Mouse (Mus musculus) small intestine, adult 2 months (tissue): ENCODE data around the gene Piezo1. TPM values are rescaled to one million over a fixed set of nuclear protein-coding genes. Genes with fewer than 3 reads are reported as not detected.

Source experiments
- H3K27ac ChIP-seq: fragments of 200-500 bp; 2 replicates; pipeline ENCODE4 v1.5.1; 2012; ENCODE audit warnings: low read depth, low read length, control low read depth, inconsistent platforms; ENCODE audit not compliant: insufficient read depth
- H3K27me3 ChIP-seq: fragments of 200-500 bp; 2 replicates; pipeline ENCODE4 v1.6.1; 2012; ENCODE audit warnings: mild to moderate bottlenecking, moderate library complexity, low read length, inconsistent platforms; ENCODE audit not compliant: control insufficient read depth, insufficient read depth
- H3K36me3 ChIP-seq: fragments of 200-500 bp; 2 replicates; pipeline ENCODE4 v1.6.1; 2012; ENCODE audit warnings: mild to moderate bottlenecking, low read length, control low read depth, inconsistent platforms; ENCODE audit not compliant: control insufficient read depth, insufficient read depth
- H3K4me1 ChIP-seq: fragments of 200-500 bp; 2 replicates; pipeline ENCODE4 v1.6.1; 2012; ENCODE audit warnings: low read length, inconsistent platforms, mixed read lengths; ENCODE audit not compliant: control insufficient read depth, insufficient read depth, insufficient read length
- H3K4me3 ChIP-seq: fragments of 200-500 bp; 2 replicates; pipeline ENCODE4 v1.5.1; 2012; ENCODE audit warnings: low read depth, mild to moderate bottlenecking, control low read depth, inconsistent platforms, low read length, moderate library complexity
- CTCF ChIP-seq: fragments of 200-500 bp; IDR thresholded peaks from 2 replicates; pipeline ENCODE4 v1.5.1; 2012; ENCODE audit warnings: low read depth, mild to moderate bottlenecking, control low read depth, inconsistent platforms, low read length, moderate library complexity, mixed read lengths; ENCODE audit not compliant: insufficient replicate concordance, insufficient read length; ENCODE audit errors: extremely low read depth
- POLR2A ChIP-seq: fragments of 200-500 bp; IDR thresholded peaks from 2 replicates; pipeline ENCODE4 v1.6.1; 2012; ENCODE audit warnings: low read depth, mild to moderate bottlenecking, control low read depth, inconsistent platforms, low read length, moderate library complexity
- WGBS: fragments of 180-500 bp; shearing (Covaris S2); methylation state at CpG from one replicate; pipeline ENCODE4 v1.1.7; 2018; 5-methylcytosine and 5-hydroxymethylcytosine counted together
- polyA plus RNA-seq: library from polyadenylated mRNA; depleted of rRNA; stranded (reverse); fragments of >200 nt; gene quantifications from 2 replicates; pipeline ENCODE4 v1.2.3, GENCODE M21; 2012

Piezo1 gene
- polyA plus RNA-seq, 1 experiment: 36.4 TPM

GRCm38 (mm10) chr8:122451161-122451703 is 99.9 kb downstream of the Piezo1 start:
- no peaks in the 10 kb centered on the region for H3K36me3 ChIP-seq
- no peak overlapping the region for H3K4me3 ChIP-seq
- no peak overlapping the region for H3K27ac ChIP-seq
- no peak for TF ChIP-seq CTCF
- no peak for TF ChIP-seq POLR2A
- no peaks in the 10 kb centered on the region for H3K27me3 ChIP-seq
- WGBS: 57% methylated on average over 7 of the region's 7 CpGs
- no peaks in the 10 kb centered on the region for H3K4me1 ChIP-seq

GRCm38 (mm10) chr8:122445203-122445602 is 105.9 kb downstream of the Piezo1 start:
- no peak overlapping the region for H3K27ac ChIP-seq
- no peaks in the 10 kb centered on the region for H3K36me3 ChIP-seq
- TF ChIP-seq CTCF (no peak), POLR2A (no peak)
- H3K4me3 ChIP-seq: no peak overlapping the region
- peaks cover 8% of the 10 kb centered on the region for H3K4me1 ChIP-seq
- H3K27me3 ChIP-seq: no peaks in the 10 kb centered on the region
- 52% methylated on average over 3 of the region's 3 CpGs for WGBS

- TF ChIP-seq POLR2A (peak; percentile 28; the same call in 1 of the 2 replicates), CTCF (no peak)
- H3K4me3 ChIP-seq: peak overlapping the region; percentile 75
- H3K36me3 ChIP-seq: no peaks in the 10 kb centered on the region
- H3K4me1 ChIP-seq: peaks cover 8% of the 10 kb centered on the region
- WGBS: under 1% methylated on average over 19 of the region's 19 CpGs
- H3K27me3 ChIP-seq: no peaks in the 10 kb centered on the region
- peak overlapping the region; percentile 94 for H3K27ac ChIP-seq
Measured at GRCm38 (mm10) chr8:122444058-122444748, 106.9 kb downstream of the Piezo1 start.

GRCm38 (mm10) chr8:122443262-122444006 is 107.7 kb downstream of the Piezo1 start, which contains the start of gene Mvd:
Mvd (minus strand) TSS chr8:122443422.
- Histone ChIP-seq H3K4me3 (peak within 1 kb of the TSS; percentile 75), H3K4me1 (peaks cover 8% of the 10 kb centered on the region), H3K36me3 (no peaks in the 10 kb centered on the region), H3K27me3 (no peaks in the 10 kb centered on the region), H3K27ac (peak within 1 kb of the TSS; percentile 94)
- whole genome bisulfite sequencing: under 1% methylated on average over 47 of the region's 47 CpGs
- TF ChIP-seq POLR2A (peak; percentile 93), CTCF (peak; percentile 32; the same call in 1 of the 2 replicates)

GRCm38 (mm10) chr8:122442781-122443180 is 108.3 kb downstream of the Piezo1 start:
- TF ChIP-seq POLR2A (no peak), CTCF (no peak)
- Histone ChIP-seq H3K4me3 (peak overlapping the region; percentile 72), H3K27me3 (no peaks in the 10 kb centered on the region), H3K27ac (peak overlapping the region; percentile 12; the same call in 1 of the 2 replicates), H3K4me1 (peaks cover 8% of the 10 kb centered on the region), H3K36me3 (0 out of 2 replicates have a peak, but pooled peaks cover 1% of the 10 kb centered on the region)
- under 1% methylated on average over 12 of the region's 12 CpGs for WGBS

GRCm38 (mm10) chr8:122442356-122442755 is 108.8 kb downstream of the Piezo1 start:
- 8% methylated on average over 7 of the region's 7 CpGs for WGBS
- no peak overlapping the region for H3K27ac ChIP-seq
- no peak for TF ChIP-seq POLR2A
- peaks cover 8% of the 10 kb centered on the region for H3K4me1 ChIP-seq
- H3K36me3 ChIP-seq: 0 out of 2 replicates have a peak, but pooled peaks cover 1% of the 10 kb centered on the region
- peak overlapping the region; percentile 72 for H3K4me3 ChIP-seq
- H3K27me3 ChIP-seq: no peaks in the 10 kb centered on the region

GRCm38 (mm10) chr8:122441326-122441725 is 109.8 kb downstream of the Piezo1 start:
- WGBS: 90% methylated on average over 1 of the region's 1 CpGs
- Histone ChIP-seq H3K36me3 (peaks cover 7% of the 10 kb centered on the region; the same call in 1 of the 2 replicates), H3K27ac (no peak overlapping the region), H3K4me3 (no peak overlapping the region), H3K27me3 (no peaks in the 10 kb centered on the region), H3K4me1 (peaks cover 9% of the 10 kb centered on the region)
- no peak for TF ChIP-seq CTCF
- no peak for TF ChIP-seq POLR2A
